Mouse (Mus musculus) cerebellum, postnatal 10 days (tissue): ENCODE measurements at regions not wholly inside any gene's neighbourhood (a gene's known extent, or its start where the extent isn't known, plus 50 kb on each side); places are given as distances from the start of the nearest gene placed in this dataset.
A peak's percentile ranks its signal among the peaks of the same experiment; 100 is the strongest.

Experiments used
- DNase-seq, 2 experiments: peaks; one replicate each; pipeline ENCODE4 v3.0.0; 2021; ENCODE audit warnings: mixed read lengths in 2 of 2

GRCm38 (mm10) chrX:58244544-58244943 is 222.0 kb downstream of the Zic3 start:
- peak; percentile 2 to 19 for DNase-seq

DNA sequence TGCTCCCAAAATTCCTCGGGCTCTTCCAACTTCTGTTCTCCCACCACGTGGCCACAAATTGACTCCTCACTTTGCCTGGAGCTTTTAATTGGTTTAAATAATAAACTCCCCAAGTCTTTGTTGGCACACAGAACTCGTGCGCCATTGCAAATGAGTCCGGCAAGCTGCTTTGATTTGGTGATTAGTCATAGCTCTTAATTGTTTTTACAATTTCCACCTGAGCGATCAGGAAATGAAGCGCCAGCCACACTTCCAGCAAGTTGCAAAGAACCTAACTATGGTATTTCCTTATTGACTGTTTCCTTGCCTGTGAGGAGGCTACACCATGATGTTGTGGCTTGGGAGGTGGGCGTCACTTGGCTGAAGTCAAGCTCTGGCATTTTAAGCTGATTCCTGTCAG is 233.5 kb downstream of the Zic3 start:
- peak; percentile 2 to 8 for DNase-seq

GRCm38 (mm10) chrX:58282903-58283302 is 260.4 kb downstream of the Zic3 start:
- no peak for DNase-seq

- DNase-seq, result peak in 1 of 2 experiments; percentile 2
These were observed 300.3 kb downstream of the Zic3 start for GRCm38 (mm10) chrX:58322832-58323231.

GRCm38 (mm10) chrX:58351606-58352005 is 329.1 kb downstream of the Zic3 start:
- DNase-seq, result no peak

DNA sequence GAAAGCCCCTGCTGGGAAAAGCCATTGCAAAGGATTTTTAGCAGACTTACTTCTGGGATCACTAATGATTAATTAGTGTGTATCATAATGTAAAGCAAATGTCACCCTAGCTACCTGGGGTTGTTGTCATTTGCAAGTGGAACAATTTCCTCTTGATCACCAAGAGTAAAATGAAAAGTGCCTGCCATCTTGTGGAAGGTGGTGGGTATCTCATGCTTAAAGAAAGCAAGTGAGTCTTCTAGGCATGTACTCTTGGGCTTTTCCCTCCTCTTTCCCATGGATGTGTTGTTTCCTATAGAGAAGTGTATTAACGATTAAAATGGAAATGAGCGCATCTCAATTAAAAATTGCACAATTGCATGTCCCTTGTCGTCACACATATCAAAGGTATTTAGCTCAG is 355.4 kb downstream of the Zic3 start:
- DNase-seq, result peak; percentile 57 to 62
